Mouse (Mus musculus): ENCODE data around the gene Dqx1. TPM values are rescaled to one million over a fixed set of nuclear protein-coding genes. Genes with fewer than 3 reads are reported as not detected.
A peak's percentile ranks its signal among the peaks of the same experiment; 100 is the strongest.

Gene Dqx1
- polyA plus RNA-seq, 1 experiment from 2014 or later, result 1.4 TPM

DNA sequence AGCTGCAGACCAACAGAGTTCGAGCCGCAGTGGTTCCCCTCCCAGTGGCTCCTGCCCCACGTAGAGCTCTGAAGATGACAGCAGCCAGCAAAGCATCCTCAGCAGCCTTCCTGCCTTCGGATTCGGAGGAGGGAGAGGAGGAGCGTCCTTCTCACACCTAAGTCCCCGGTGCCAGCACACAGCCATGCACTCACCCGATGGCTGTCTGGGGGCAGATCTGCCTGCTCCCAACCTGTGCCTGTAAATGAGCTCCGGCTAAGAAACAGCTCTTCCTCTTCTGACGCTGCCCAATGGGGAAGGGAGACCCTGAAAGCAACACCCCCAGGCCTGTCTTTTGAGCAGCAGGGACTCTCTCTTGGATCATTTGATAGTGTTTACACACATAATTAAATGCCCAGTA is 27.9 kb upstream of the Dqx1 start:
- no peak overlapping the region for H3K9ac ChIP-seq (ENCODE audit: low read length)
- 22% methylated on average over 10 of the region's 10 CpGs for WGBS
- H3K36me3 ChIP-seq (ENCODE audit: control insufficient read depth, insufficient read depth, low read length), result no peaks in the 10 kb centered on the region
- no peak overlapping the region for H3K4me3 ChIP-seq (ENCODE audit: low read depth, low read length)
- H3K27me3 ChIP-seq (ENCODE audit: control insufficient read depth, insufficient read depth, low read length), result peaks cover 22% of the 10 kb centered on the region
- peaks cover 7% of the 10 kb centered on the region; the same call in 1 of the 2 replicates for H3K4me1 ChIP-seq (ENCODE audit: control insufficient read depth, insufficient read depth, low read length)
- ATAC-seq (ENCODE audit: insufficient read depth, low FRiP score, low TSS enrichment), result no peak
- no peak overlapping the region for H3K4me2 ChIP-seq (ENCODE audit: low read depth)
- H3K9me3 ChIP-seq (ENCODE audit: control insufficient read depth, low read length), result no peaks in the 10 kb centered on the region
- no peak overlapping the region for H3K27ac ChIP-seq (ENCODE audit: low read depth, low read length)
- DNase-seq (ENCODE audit: low spot score), result no peak

DNA sequence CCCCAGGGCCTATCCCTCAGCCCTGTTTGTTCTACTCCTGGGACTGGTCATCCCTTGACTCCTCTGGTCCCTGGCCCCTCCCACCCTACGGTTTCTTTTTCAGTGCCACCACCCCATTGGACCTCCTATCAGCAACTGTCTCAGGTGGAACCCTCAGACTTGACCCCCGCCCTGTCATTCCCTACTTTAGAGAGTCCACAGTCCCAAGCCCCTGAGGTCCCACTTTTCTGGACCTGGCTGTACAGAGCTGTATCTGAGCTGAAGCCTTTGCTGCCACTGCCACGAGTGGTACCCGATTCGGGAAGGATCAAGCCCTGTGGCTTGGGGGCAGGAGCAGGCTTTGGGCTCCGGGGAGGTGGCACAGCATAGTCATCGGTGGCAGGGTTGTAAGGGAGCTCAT is 26.5 kb upstream of the Dqx1 start:
- H3K4me2 ChIP-seq (ENCODE audit: low read depth), result no peak overlapping the region
- H3K4me3 ChIP-seq (ENCODE audit: low read depth, low read length), result no peak overlapping the region
- H3K27ac ChIP-seq (ENCODE audit: low read depth, low read length), result no peak overlapping the region
- H3K36me3 ChIP-seq (ENCODE audit: control insufficient read depth, insufficient read depth, low read length), result no peaks in the 10 kb centered on the region
- H3K9ac ChIP-seq (ENCODE audit: low read length), result no peak overlapping the region
- ATAC-seq (ENCODE audit: insufficient read depth, low FRiP score, low TSS enrichment), result no peak
- DNase-seq (ENCODE audit: low spot score), result no peak
- 70% methylated on average over 7 of the region's 7 CpGs for WGBS
- peaks cover 7% of the 10 kb centered on the region; the same call in 1 of the 2 replicates for H3K4me1 ChIP-seq (ENCODE audit: control insufficient read depth, insufficient read depth, low read length)
- H3K27me3 ChIP-seq (ENCODE audit: control insufficient read depth, insufficient read depth, low read length), result peaks cover 22% of the 10 kb centered on the region
- H3K9me3 ChIP-seq (ENCODE audit: control insufficient read depth, low read length), result no peaks in the 10 kb centered on the region

DNA sequence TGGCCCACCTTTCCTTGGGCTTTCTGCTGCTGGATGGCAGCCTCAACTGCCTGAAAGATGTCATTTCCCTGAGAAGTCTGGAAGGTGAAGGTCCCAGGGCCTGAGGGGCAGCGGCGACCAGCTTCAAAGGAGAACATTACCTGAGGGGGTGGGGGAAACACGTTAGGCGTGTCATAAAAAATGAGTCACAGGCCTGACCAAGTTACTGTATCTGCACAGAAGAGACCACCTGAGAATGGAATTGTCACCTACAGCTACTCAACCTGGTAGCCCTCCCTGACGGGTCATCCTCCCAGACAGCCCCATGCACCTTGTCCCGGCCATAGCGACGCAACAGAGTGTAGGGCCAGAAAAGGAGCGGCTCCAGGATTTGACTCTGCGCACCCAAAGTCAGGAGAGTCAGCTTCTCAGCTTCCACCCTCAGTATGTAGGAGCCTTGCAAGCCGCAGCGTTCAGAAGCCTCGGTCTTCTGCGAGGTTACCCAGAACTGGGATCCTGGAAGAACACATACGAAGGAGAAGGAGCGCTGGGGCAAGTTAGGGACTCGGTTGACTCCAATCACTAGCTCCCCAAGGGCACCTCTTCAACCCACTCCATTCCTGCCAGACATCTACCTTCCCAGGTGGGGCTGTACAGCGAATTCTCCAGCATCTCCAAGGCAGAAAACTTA is 25.6 kb upstream of the Dqx1 start:
- H3K27me3 ChIP-seq (ENCODE audit: control insufficient read depth, insufficient read depth, low read length), result peaks cover 22% of the 10 kb centered on the region
- no peak for DNase-seq (ENCODE audit: low spot score)

DNA sequence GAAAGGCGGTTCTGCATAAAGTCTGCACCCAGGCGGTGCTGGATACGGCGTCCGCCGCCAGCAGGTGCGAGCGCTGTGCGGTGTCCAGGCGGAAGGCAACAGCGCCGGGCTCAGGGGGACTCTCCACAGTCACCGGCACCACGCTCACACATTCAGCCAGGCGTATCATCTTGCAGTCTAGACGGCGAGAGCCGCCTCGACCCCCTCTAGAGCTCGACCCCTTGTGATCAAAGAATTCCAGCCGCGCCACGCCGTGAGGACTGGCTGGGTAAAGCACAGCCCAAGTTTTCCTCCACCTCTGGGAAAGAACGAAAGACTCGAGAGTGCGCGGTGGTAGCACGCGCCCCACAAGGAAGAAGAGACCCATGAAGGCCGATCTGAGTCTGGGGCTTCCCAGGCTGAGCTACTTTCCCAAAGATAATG is 24.9 kb upstream of the Dqx1 start:
- ATAC-seq (ENCODE audit: insufficient read depth, low FRiP score, low TSS enrichment) (peak; percentile 69), DNase-seq (ENCODE audit: low spot score) (peak; percentile 66)
- Histone ChIP-seq H3K9me3 (ENCODE audit: control insufficient read depth, low read length) (no peaks in the 10 kb centered on the region), H3K4me2 (ENCODE audit: low read depth) (peak overlapping the region; percentile 85), H3K9ac (ENCODE audit: low read length) (peak overlapping the region; percentile 47), H3K36me3 (ENCODE audit: control insufficient read depth, insufficient read depth, low read length) (no peaks in the 10 kb centered on the region), H3K27me3 (ENCODE audit: control insufficient read depth, insufficient read depth, low read length) (peaks cover 22% of the 10 kb centered on the region), H3K27ac (ENCODE audit: low read depth, low read length) (no peak overlapping the region), H3K4me3 (ENCODE audit: low read depth, low read length) (peak overlapping the region; percentile 46), H3K4me1 (ENCODE audit: control insufficient read depth, insufficient read depth, low read length) (peaks cover 7% of the 10 kb centered on the region; the same call in 1 of the 2 replicates)
- under 1% methylated on average over 31 of the region's 31 CpGs for WGBS

More for the DNA sequence above, 25.6 kb upstream of the Dqx1 start:
- no peaks in the 10 kb centered on the region for H3K9me3 ChIP-seq (ENCODE audit: control insufficient read depth, low read length)
- H3K4me2 ChIP-seq (ENCODE audit: low read depth), result peak overlapping the region; percentile 85
- H3K4me3 ChIP-seq (ENCODE audit: low read depth, low read length), result peak overlapping the region; percentile 46
- H3K4me1 ChIP-seq (ENCODE audit: control insufficient read depth, insufficient read depth, low read length), result peaks cover 7% of the 10 kb centered on the region; the same call in 1 of the 2 replicates
- H3K27ac ChIP-seq (ENCODE audit: low read depth, low read length), result no peak overlapping the region
- H3K9ac ChIP-seq (ENCODE audit: low read length), result no peak overlapping the region
- ATAC-seq (ENCODE audit: insufficient read depth, low FRiP score, low TSS enrichment), result no peak
- H3K36me3 ChIP-seq (ENCODE audit: control insufficient read depth, insufficient read depth, low read length), result no peaks in the 10 kb centered on the region
- WGBS, result 18% methylated on average over 18 of the region's 18 CpGs

DNA sequence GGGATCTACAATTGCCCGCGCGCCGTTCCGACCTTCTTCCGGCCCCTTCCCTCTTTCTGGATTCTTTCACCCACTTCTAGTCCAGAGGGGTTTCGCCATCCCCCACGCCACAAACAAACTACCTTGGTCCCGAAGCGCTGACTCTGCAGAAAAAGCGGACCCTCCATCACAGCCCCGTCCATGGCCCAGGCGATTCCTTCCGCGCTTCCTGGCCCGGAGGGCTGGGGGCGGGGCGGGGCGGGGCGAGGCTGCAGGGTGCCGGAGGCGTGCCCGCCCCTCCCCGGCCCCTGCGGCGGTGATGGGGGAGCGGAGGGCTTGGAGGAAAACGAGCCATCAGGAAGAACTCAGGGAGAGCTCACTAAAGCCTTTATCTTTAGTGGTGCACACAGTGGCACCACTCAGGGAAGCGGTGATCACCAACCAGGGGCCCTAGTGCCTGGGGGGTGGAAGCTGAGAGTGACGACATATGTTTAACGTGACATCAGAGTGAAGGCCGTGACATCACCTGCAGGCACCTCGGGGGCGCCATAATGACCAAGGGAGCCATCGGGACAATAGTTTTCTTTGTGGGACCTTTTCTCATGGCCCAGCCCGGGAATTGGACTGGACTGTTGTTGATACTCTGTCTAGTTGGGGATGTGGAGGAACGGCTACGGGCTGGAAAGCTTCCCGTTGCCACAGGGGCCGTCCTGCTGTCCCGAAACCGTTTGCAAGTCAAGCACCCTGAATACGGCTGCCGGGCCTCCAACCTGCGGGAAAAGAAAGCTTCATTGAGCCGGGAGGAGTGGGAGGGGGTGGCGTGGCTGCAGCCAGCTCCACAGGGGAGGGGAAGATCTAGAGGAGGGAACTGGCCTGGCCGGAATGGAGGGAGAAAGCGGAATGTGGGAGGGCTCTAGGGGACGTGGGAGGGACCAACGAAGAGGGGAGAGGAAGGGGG is 24.1 kb upstream of the Dqx1 start, which contains the start of the genes Dok1 and Loxl3:
Dok1 (minus strand) TSS at position 223 of the 937 bp plus-strand sequence.
Loxl3 (plus strand) TSS at position 925 of the 937 bp plus-strand sequence.
- Histone ChIP-seq H3K27ac (ENCODE audit: low read depth, low read length) (peak within 1 kb of the TSS; percentile 47; the same call in 1 of the 2 replicates), H3K9me3 (ENCODE audit: control insufficient read depth, low read length) (no peaks in the 10 kb centered on the region), H3K4me1 (ENCODE audit: control insufficient read depth, insufficient read depth, low read length) (peaks cover 7% of the 10 kb centered on the region; the same call in 1 of the 2 replicates), H3K4me2 (ENCODE audit: low read depth) (peak within 1 kb of the TSS; percentile 85), H3K36me3 (ENCODE audit: control insufficient read depth, insufficient read depth, low read length) (no peaks in the 10 kb centered on the region), H3K27me3 (ENCODE audit: control insufficient read depth, insufficient read depth, low read length) (peaks cover 18% of the 10 kb centered on the region), H3K4me3 (ENCODE audit: low read depth, low read length) (peak within 1 kb of the TSS; percentile 46), H3K9ac (ENCODE audit: low read length) (peak within 1 kb of the TSS; percentile 47)
- under 1% methylated on average over 51 of the region's 51 CpGs for WGBS
- peak; percentile 74 for ATAC-seq (ENCODE audit: insufficient read depth, low FRiP score, low TSS enrichment)
- DNase-seq (ENCODE audit: low spot score), result peak; percentile 82

DNA sequence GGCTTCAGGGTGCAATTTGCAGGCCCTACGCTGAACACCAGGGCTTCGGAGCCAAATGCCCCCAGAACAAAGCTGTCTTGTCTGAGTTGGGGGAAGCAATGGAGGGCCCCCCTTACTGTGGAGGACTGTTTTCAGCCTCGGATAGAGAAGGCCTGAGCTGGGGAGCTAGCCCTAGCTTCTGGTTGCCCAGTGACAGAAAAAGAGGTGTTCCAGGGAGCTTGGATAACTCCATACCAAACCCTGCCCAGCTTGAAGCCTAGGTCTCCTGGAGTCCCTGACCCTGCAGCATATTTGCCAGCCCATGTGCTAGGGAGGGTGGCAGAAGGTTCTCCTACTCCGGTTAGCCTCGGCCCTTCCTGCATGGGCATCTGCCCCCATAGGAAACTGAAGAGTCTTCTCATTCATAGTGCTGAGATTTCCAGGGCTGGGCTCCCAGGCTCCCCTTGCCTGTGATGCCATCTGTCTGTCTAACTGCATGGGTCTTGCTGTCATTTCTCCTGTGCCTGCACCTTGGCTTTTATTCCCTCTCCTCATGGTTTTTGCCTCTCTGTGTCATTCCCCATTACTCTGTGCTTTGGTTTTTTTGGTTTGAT is 23.1 kb upstream of the Dqx1 start:
- no peak for ATAC-seq (ENCODE audit: insufficient read depth, low FRiP score, low TSS enrichment)
- peaks cover 18% of the 10 kb centered on the region for H3K27me3 ChIP-seq (ENCODE audit: control insufficient read depth, insufficient read depth, low read length)

DNA sequence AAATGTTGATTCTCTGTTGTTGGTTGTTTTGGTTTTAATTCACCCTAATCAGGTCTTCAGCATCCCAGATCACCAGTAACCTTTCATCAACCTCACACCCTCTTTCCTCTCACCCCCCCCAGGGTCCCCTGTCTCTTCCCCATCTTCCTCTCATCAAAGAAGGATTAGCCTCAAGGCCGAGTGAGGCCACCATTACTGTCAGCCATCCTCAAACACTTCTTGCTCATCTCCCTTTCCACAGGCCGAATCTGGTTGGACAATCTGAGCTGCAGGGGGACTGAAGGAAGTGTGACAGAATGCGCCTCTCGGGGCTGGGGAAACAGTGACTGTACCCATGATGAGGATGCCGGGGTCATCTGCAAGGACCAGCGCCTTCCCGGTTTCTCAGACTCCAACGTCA is 20.5 kb upstream of the Dqx1 start:
- no peak for ATAC-seq (ENCODE audit: insufficient read depth, low FRiP score, low TSS enrichment)
- Histone ChIP-seq H3K4me1 (ENCODE audit: control insufficient read depth, insufficient read depth, low read length) (peaks cover 7% of the 10 kb centered on the region; the same call in 1 of the 2 replicates), H3K27ac (ENCODE audit: low read depth, low read length) (no peak overlapping the region), H3K9me3 (ENCODE audit: control insufficient read depth, low read length) (no peaks in the 10 kb centered on the region), H3K9ac (ENCODE audit: low read length) (no peak overlapping the region), H3K4me2 (ENCODE audit: low read depth) (no peak overlapping the region), H3K36me3 (ENCODE audit: control insufficient read depth, insufficient read depth, low read length) (no peaks in the 10 kb centered on the region), H3K27me3 (ENCODE audit: control insufficient read depth, insufficient read depth, low read length) (peaks cover 3% of the 10 kb centered on the region), H3K4me3 (ENCODE audit: low read depth, low read length) (no peak overlapping the region)
- no peak for DNase-seq (ENCODE audit: low spot score)
- 77% methylated on average over 8 of the region's 8 CpGs for WGBS

More for the DNA sequence above, 23.1 kb upstream of the Dqx1 start:
- Histone ChIP-seq H3K4me2 (ENCODE audit: low read depth) (peak overlapping the region; percentile 85), H3K9ac (ENCODE audit: low read length) (peak overlapping the region; percentile 5; the same call in 1 of the 2 replicates), H3K4me1 (ENCODE audit: control insufficient read depth, insufficient read depth, low read length) (peaks cover 7% of the 10 kb centered on the region; the same call in 1 of the 2 replicates), H3K4me3 (ENCODE audit: low read depth, low read length) (peak overlapping the region; percentile 46), H3K36me3 (ENCODE audit: control insufficient read depth, insufficient read depth, low read length) (no peaks in the 10 kb centered on the region), H3K27ac (ENCODE audit: low read depth, low read length) (no peak overlapping the region), H3K9me3 (ENCODE audit: control insufficient read depth, low read length) (no peaks in the 10 kb centered on the region)
- no peak for DNase-seq (ENCODE audit: low spot score)
- WGBS, result 20% methylated on average over 5 of the region's 5 CpGs

DNA sequence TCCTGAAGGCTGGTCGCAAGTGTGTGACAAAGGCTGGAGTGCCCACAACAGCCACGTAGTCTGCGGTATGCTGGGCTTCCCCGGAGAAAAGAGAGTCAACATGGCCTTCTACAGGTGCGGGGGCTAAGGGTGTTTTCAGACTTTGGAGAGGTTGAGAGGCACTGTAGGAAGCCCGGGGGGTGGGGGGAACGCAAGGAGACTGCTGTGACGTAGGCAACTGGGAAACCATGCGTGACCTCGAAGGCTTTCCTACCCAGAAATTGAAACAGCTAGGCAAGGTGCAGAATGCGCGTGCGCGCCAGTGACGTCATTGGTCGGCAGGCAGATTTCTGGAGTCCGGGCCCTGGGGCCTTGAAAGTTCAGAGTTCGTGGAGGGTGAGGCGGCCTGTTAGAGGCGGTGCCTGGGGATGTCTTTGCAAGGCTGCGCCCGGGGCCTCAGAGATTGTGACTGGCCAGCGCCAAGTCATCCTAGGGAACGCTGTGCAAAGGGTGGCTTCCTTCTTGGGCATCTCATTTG is 19.1 kb upstream of the Dqx1 start:
- no peak overlapping the region for H3K27ac ChIP-seq (ENCODE audit: low read depth, low read length)
- H3K27me3 ChIP-seq (ENCODE audit: control insufficient read depth, insufficient read depth, low read length), result no peaks in the 10 kb centered on the region
- 7% methylated on average over 24 of the region's 24 CpGs for WGBS
- H3K9me3 ChIP-seq (ENCODE audit: control insufficient read depth, low read length), result no peaks in the 10 kb centered on the region
- peak overlapping the region; percentile 49 for H3K9ac ChIP-seq (ENCODE audit: low read length)
- peaks cover 2% of the 10 kb centered on the region; the same call in 1 of the 2 replicates for H3K4me1 ChIP-seq (ENCODE audit: control insufficient read depth, insufficient read depth, low read length)
- H3K4me3 ChIP-seq (ENCODE audit: low read depth, low read length), result peak overlapping the region; percentile 10; the same call in 1 of the 2 replicates
- ATAC-seq (ENCODE audit: insufficient read depth, low FRiP score, low TSS enrichment) (peak; percentile 55; the same call in 1 of the 2 replicates), DNase-seq (ENCODE audit: low spot score) (peak; percentile 87)
- H3K36me3 ChIP-seq (ENCODE audit: control insufficient read depth, insufficient read depth, low read length), result no peaks in the 10 kb centered on the region
- H3K4me2 ChIP-seq (ENCODE audit: low read depth), result peak overlapping the region; percentile 43
